Mouse (Mus musculus): ENCODE data around the gene 4931428L18Rik. TPM values are rescaled to one million over a fixed set of nuclear protein-coding genes. Genes with fewer than 3 reads are reported as not detected.

The 4931428L18Rik gene
- total RNA-seq, 4 experiments from 2014 or later = not detected

Other genes with a start within 250 kb of the 4931428L18Rik start
- gene AC153137.1, start 244.7 kb downstream of the 4931428L18Rik start, total RNA-seq (2022) = not detected
- not detected for gene Lgsn, start 46.3 kb downstream of the 4931428L18Rik start, total RNA-seq (2022)
- not detected for gene Pih1d3, start 154 bp upstream of the 4931428L18Rik start, total RNA-seq (2022)

Measured in left cerebral cortex, adult 8-10 months (tissue).